Mouse (Mus musculus) megakaryocyte, adult 5-6 weeks (primary cell): Measurements from ENCODE around the gene Ptgir. TPM values are rescaled to one million over a fixed set of nuclear protein-coding genes. Genes with fewer than 3 reads are reported as not detected.

Experiments used
- ATAC-seq: 2 replicates; pipeline ENCODE4 v1.8.0; 2016; ENCODE audit warnings: mild to moderate bottlenecking, inconsistent platforms; ENCODE audit not compliant: poor library complexity, severe bottlenecking
- total RNA-seq, 2 experiments: library from RNA; stranded (forward) in 1 of 2; stranded (reverse) in 1 of 2; fragments of 153-499, 151-499 nt in 1 of 2; fragments of 221-1000, 200-1000 nt in 1 of 2; gene quantifications; 2 replicates each; pipeline versions ENCODE4 v1.2.3 to v1.2.4; 2015 to 2017

The Ptgir gene
- total RNA-seq, 2 experiments from 2014 or later, result 16.6 to 18.1 TPM

DNA sequence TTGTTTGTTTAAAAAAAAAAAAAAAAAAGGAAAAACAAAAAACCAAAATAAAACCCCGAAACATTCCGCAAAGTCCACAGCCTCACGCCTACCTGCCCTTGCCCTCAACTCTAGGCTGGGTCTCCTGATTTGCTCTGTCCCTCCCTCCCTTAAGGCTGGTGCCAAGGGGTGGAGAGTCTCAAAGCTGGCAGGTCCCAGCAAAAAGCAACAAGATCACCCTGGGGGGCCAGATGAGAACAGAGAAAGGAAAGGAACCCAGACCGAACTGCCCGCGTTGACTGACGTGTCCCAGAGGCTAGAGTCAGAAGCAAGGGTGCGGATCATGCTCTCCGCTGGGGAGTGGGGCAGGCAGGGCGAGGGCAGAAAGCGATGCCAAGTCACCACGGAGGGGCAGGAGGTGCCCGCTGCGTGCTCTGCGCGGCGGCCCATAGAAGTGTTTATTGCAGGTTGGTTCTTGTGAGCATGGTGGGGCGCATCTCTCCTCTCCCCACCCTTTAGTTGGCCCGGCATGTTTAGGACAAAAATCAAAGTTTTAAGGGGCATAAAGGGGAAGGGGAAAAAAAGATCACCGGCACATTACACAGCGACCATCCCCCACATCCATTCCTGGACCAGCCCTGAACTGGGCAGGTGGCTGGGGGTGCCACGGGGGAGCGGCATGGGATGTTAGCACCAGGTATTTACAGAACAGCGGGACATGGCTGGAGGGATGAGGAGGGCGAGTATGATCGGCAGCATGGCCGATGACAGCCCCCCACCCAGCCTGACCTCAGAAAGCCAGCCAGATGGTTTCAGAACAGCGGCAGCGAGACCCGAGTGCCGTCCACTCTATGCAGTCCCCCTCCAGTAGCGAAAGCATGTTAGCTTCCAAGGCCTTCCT, 9.4 kb downstream of the Ptgir start:
- ATAC-seq, result no peak

- no peak for ATAC-seq
Measured at GRCm38 (mm10) chr7:16916342-16917265, 10.3 kb downstream of the Ptgir start.

- ATAC-seq, result no peak
Measured at GRCm38 (mm10) chr7:16917447-16917846, 11.2 kb downstream of the Ptgir start.

DNA sequence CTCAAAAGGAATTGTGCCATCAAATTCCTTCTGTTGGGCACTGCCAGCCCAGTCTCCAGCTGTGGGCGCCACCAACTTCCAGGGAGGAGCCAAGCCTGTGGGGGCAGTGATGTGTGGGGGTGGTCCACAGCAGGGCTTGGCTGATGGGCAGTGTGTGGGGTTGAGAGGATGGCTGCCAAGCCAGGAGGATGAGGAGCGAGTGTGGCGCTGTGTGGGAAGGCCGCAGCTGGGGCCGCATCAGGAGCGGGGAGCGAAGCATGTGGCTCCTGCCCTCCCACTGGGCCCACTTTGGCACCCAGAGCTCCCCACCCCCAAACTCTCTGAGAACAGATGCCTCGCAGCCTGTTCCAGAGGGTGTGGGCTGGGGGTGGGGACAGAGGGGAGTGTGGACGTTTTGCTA, 11.7 kb downstream of the Ptgir start:
- no peak for ATAC-seq

- ATAC-seq, result no peak
Measured at GRCm38 (mm10) chr7:16918670-16919069, 12.4 kb downstream of the Ptgir start.

DNA sequence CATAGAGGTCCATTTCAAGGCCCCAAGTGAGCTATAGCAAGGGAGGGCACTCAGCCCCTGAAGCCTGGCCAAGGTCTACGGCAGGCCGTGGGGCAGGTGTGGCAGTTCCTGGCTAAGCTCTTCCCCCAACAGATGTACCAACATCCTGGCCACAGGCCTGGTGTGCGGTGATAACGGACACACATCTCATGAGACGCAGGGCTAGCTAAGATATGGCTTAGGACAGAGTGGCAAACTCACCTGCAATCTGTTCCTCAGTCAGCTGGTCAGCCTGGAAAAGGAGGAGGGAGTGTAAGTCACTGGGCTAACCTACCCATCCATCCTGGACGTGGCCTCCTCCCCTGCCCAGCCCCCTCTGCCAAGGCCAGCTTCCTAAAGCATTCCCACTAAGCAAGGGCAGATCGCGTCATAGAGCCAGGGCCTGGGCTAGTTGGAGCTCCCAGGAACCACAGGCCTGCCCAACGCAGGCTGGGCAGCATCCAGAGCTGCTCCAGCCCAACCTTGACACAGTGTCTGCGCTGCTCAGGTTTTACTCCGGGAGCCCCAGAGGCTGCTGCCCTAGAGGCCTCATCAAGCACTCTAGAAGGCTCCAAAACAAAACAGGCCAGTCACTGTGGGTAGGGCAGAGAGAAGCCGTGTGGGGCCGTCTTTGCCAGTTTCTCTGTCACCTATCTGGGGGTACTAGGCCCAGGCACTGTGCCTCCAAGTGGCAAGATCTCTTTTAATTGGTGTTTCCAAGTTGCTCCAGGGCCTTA, 13.3 kb downstream of the Ptgir start:
- no peak for ATAC-seq

GRCm38 (mm10) chr7:16920150-16920579, 13.9 kb downstream of the Ptgir start:
- no peak for ATAC-seq

DNA sequence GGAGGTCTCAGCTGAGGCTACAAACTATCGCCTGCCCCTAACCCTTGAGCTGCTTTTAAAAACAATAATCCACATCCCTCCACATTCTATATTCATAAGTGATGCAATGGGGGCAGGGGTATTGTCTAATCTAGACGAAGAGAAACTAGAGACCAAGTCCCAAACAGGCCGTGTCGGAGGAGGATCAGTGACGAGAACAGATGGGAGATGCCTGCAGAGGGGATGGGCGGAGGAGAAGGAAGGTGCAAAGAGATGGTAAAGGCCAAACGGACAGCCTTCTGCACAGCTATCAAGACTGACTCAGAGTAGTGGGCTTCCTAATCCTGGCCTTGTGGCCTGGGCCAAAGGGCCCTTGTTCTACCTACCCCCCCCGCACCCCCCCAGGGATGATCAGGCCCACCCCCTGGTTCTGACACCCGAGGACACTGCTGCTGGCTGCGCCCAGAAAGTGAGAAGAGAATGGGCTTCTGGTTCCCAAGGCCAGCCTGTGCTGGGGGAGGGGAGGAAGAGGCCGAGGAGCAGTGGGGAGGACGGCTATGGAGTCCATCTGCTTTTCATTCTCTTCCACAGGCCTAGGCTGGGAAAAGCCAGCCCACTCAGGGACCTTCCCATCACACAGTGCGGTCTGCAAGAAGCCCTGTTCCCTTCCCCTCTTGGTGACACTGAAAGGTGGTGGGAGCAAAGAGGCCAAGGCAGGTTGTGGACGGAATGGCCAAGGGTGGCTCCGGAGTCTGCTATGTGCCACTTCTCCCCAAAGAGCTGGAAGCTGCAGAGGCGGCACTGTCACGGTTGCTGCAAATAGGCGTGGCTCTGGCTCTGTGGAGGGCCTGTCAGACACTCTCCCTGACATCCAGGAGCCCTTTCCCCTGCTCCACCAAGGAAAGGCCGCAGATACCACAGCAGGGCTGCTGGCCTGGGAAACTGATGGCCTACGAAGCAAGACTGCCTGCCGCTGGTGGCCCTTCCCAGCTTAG, 14.8 kb downstream of the Ptgir start:
- no peak for ATAC-seq

DNA sequence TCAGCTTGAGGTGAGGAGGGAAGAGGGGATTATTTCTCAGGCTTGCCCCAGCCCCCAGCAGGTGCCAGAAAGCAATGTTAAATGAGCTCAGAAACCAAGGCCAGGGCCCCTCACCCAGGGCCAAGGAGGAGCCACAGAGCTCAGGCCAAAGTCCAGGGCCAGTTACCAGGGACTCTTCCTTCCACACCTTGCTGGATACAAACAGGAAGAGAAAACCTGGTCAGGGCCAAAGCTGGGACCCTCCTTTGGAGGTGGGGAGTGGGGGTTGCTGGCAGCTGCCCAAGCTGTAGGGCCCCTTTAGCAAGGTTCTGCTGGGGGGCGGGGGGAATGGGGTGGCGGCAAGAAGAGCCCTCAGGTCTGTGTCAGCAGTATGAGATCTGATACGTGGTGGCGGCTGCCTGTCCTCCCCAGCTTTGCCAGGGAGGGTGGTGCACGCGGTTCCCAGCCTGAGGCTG, 15.6 kb downstream of the Ptgir start:
- ATAC-seq, result no peak

- no peak for ATAC-seq
Measured at GRCm38 (mm10) chr7:16922360-16922973, 16.2 kb downstream of the Ptgir start.

GRCm38 (mm10) chr7:16923283-16924036, 17.2 kb downstream of the Ptgir start:
- ATAC-seq, result no peak

- peak; percentile 91 for ATAC-seq
Measured at GRCm38 (mm10) chr7:16924037-16924834, 17.9 kb downstream of the Ptgir start, which contains the start of gene Calm3. TSS of gene Calm3 (minus strand) at chr7:16924114.

DNA sequence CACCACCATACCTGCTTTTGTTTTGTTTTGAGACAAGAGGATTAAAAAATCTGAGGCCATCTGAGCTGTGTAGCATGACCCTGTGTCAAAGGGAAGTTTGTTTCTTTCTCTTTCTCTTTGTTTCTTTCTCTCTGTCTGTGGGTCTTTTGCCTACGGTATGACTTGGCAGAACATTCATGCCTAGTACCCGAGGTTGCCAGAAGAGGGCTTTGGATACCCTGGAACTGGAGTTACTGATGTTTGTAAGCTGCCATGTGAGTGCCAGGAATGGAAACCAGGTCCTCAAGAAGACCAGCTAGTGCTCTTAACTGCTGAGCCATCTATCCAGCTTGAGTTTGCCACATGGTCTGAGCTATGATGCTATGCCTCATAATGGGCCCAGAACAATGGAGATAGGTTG, 22.1 kb downstream of the Ptgir start:
- ATAC-seq, result no peak

DNA sequence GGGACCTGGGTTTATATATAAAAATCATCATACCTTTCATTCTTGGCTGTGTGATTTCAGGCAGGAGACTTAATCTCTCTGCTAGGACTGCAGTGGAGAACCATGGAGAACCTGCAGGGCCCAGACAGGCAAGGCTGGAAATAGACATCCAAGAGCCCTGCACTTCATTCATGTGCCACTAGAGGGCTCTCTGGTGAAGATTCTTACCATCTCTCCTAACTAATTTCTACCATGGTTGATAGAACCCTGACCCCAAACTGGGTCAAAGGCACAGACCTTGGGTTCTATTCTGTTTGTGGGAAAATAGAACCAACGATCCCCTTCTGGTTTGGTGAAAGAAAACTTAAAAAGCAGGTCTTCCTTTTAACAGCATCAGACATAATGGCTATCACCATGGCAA, 24.6 kb downstream of the Ptgir start:
- peak; percentile 81 for ATAC-seq

DNA sequence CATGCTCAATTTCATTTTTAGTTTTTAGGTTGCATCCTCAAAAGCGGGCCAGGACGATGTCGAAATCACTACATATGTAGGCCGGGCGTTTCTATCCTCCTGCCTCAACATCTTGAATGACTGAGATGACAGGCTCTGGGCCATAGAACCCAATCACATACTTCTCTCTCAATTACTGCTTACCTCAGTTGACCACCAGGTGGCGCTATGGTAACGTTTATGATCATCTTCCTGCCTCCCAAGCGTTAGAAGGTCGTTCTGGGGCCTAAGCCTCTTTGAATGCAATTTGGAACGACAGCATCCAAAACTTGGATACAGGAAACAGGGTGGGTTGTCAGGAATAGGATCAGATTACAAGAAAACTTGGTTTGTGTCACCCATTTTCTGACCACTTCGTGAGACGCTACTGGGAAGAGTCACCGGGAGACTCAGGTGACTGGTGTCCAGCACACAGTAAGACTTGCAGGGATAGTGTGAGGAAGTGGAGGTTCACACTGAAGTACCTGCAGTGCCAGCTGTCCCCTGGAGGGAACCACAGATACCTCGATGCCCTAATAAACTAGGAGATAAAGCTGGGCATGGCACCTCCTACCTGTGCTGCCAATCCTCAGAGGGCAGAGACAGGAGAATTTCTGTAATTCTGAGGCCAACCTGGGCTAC, 25.8 kb downstream of the Ptgir start:
- peak; percentile 88 for ATAC-seq

GRCm38 (mm10) chr7:16932704-16933577, 26.7 kb downstream of the Ptgir start:
- ATAC-seq, result peak; percentile 47; the same call in 1 of the 2 replicates
